Mouse (Mus musculus) lung, adult 2 months (tissue): Measurements from ENCODE around the gene Golgb1. TPM values are rescaled to one million over a fixed set of nuclear protein-coding genes. Genes with fewer than 3 reads are reported as not detected.
"Not testable (repeated sequence)": the region's sequence is repeated elsewhere in the genome, so short reads cannot be mapped to it uniquely, and the experiment has no call there.

ENCODE experiments used
- DNase-seq: peaks from one replicate; pipeline ENCODE4 v3.0.0; 2022
- H3K4me1 ChIP-seq: fragments of 200-500 bp; 2 replicates; pipeline ENCODE4 v1.6.1; 2011; ENCODE audit warnings: low read length; ENCODE audit not compliant: control insufficient read depth, insufficient read depth
- H3K4me3 ChIP-seq: fragments of 200-500 bp; replicated peaks from 2 replicates; pipeline ENCODE3; 2011; ENCODE audit warnings: low read depth, mild to moderate bottlenecking, control low read depth, low read length; ENCODE audit errors: extremely low read depth
- CTCF ChIP-seq: fragments of 200-500 bp; IDR thresholded peaks from 2 replicates; pipeline ENCODE4 v1.5.1; 2011; ENCODE audit warnings: mild to moderate bottlenecking, low read length, control low read depth; ENCODE audit not compliant: insufficient read depth
- POLR2A ChIP-seq: fragments of 200-500 bp; IDR thresholded peaks from 2 replicates; pipeline ENCODE4 v1.6.1; 2011; ENCODE audit warnings: low read depth, mild to moderate bottlenecking, control low read depth, low read length, borderline replicate concordance; ENCODE audit errors: extremely low read depth
- WGBS: fragments of 180-500 bp; shearing (Covaris S2); methylation state at CpG from one replicate; pipeline ENCODE4 v1.1.7; 2018; 5-methylcytosine and 5-hydroxymethylcytosine counted together
- polyA plus RNA-seq: library from polyadenylated mRNA; depleted of rRNA; stranded (reverse); fragments of >200 nt; gene quantifications from 2 replicates; pipeline ENCODE4 v1.2.3, GENCODE M21; 2012; rRNA removed

The Golgb1 gene
- 46.3 and 48.6 TPM in 2 replicates for polyA plus RNA-seq

- peaks cover 15% of the 10 kb centered on the region for H3K4me1 ChIP-seq
- WGBS, result under 1% methylated on average over 43 of the region's 43 CpGs
- TF ChIP-seq CTCF (no peak), POLR2A (peak; percentile 76; the same call in 1 of the 2 replicates)
- peak within 1 kb of the TSS; percentile 98 for H3K4me3 ChIP-seq
- DNase-seq, result peak; percentile 89
Measured at GRCm38 (mm10) chr16:36874583-36875275, at the start of gene Golgb1, which contains the start of gene Eaf2. Gene Golgb1, plus strand, starts transcription at chr16:36875140. Gene Eaf2, minus strand, starts transcription at chr16:36875003.

- Histone ChIP-seq H3K4me1 (peaks cover 3% of the 10 kb centered on the region; the same call in 1 of the 2 replicates), H3K4me3 (peak overlapping the region; percentile 72)
- no peak for DNase-seq
- 8% methylated on average over 11 of the region's 11 CpGs for WGBS
- no peak for TF ChIP-seq CTCF
- TF ChIP-seq POLR2A, result no peak
Measured at GRCm38 (mm10) chr16:36827611-36828053, 47.3 kb upstream of the Golgb1 start.

- peaks cover 3% of the 10 kb centered on the region; the same call in 1 of the 2 replicates for H3K4me1 ChIP-seq
- TF ChIP-seq POLR2A (peak; percentile 50; the same call in 1 of the 2 replicates), CTCF (no peak)
- peak; percentile 79 for DNase-seq
- peak within 1 kb of the TSS; percentile 99 for H3K4me3 ChIP-seq
- WGBS, result 1% methylated on average over 64 of the region's 64 CpGs
Measured at GRCm38 (mm10) chr16:36828054-36828786, 46.7 kb upstream of the Golgb1 start, which contains the start of gene Iqcb1. Gene Iqcb1, plus strand, starts transcription at chr16:36828385.

- TF ChIP-seq CTCF (no peak), POLR2A (no peak)
- WGBS, result 11% methylated on average over 11 of the region's 11 CpGs
- Histone ChIP-seq H3K4me1 (peaks cover 3% of the 10 kb centered on the region; the same call in 1 of the 2 replicates), H3K4me3 (peak overlapping the region; percentile 99)
- DNase-seq, result no peak
Measured at GRCm38 (mm10) chr16:36828820-36829219, 46.1 kb upstream of the Golgb1 start.

GRCm38 (mm10) chr16:36846894-36847293 is 28.0 kb upstream of the Golgb1 start:
- H3K4me1 ChIP-seq, DNase-seq, H3K4me3 ChIP-seq: not testable (repeated sequence)
- 96% methylated on average over 1 of the region's 1 CpGs for WGBS

GRCm38 (mm10) chr16:36851202-36851601 is 23.7 kb upstream of the Golgb1 start:
- Histone ChIP-seq H3K4me1 (no peaks in the 10 kb centered on the region), H3K4me3 (no peak overlapping the region)
- no peak for DNase-seq
- 91% methylated on average over 3 of the region's 3 CpGs for WGBS
- TF ChIP-seq CTCF (no peak), POLR2A (no peak)

- Histone ChIP-seq H3K4me3 (no peak overlapping the region), H3K4me1 (no peaks in the 10 kb centered on the region)
- no peak for DNase-seq
- TF ChIP-seq CTCF, result no peak
- no peak for TF ChIP-seq POLR2A
- WGBS, result 88% methylated on average over 3 of the region's 3 CpGs
Measured at GRCm38 (mm10) chr16:36863585-36863984, 11.4 kb upstream of the Golgb1 start.

GRCm38 (mm10) chr16:36869442-36869841 is 5.5 kb upstream of the Golgb1 start:
- H3K4me1 ChIP-seq, result peaks cover 4% of the 10 kb centered on the region; the same call in 1 of the 2 replicates
- H3K4me3 ChIP-seq, result no peak overlapping the region
- TF ChIP-seq CTCF, result no peak
- no peak for TF ChIP-seq POLR2A
- no peak for DNase-seq
- 100% methylated on average over 2 of the region's 2 CpGs for WGBS

GRCm38 (mm10) chr16:36875276-36875851 is 424 bp downstream of the Golgb1 start:
- TF ChIP-seq POLR2A (no peak), CTCF (no peak)
- DNase-seq, result no peak

More at GRCm38 (mm10) chr16:36875276-36875851, 424 bp downstream of the Golgb1 start:
- Histone ChIP-seq H3K4me1 (peaks cover 15% of the 10 kb centered on the region), H3K4me3 (peak overlapping the region; percentile 96)
- WGBS, result 1% methylated on average over 40 of the region's 48 CpGs
